Mouse (Mus musculus) CD4-positive, CD25-positive, alpha-beta regulatory T cell, adult 2 months (primary cell): Measurements from ENCODE around the gene Hdgfl3.

Source experiments
- DNase-seq: peaks from one replicate; pipeline ENCODE4 v3.0.0-alpha.2; 2012; ENCODE audit warnings: low read depth, low spot score

Hdgfl3 gene

GRCm38 (mm10) chr7:81904094-81904493, 30.2 kb downstream of the Hdgfl3 start:
- no peak for DNase-seq

GRCm38 (mm10) chr7:81899361-81899760, 34.9 kb downstream of the Hdgfl3 start:
- no peak for DNase-seq

GRCm38 (mm10) chr7:81885128-81885527, 49.1 kb downstream of the Hdgfl3 start:
- DNase-seq: no peak

GRCm38 (mm10) chr7:81881600-81881999, 52.7 kb downstream of the Hdgfl3 start:
- no peak for DNase-seq

GRCm38 (mm10) chr7:81880797-81881196, 53.5 kb downstream of the Hdgfl3 start:
- peak; percentile 24 for DNase-seq

GRCm38 (mm10) chr7:81880286-81880685, 54.0 kb downstream of the Hdgfl3 start:
- DNase-seq: no peak

GRCm38 (mm10) chr7:81875372-81875771, 58.9 kb downstream of the Hdgfl3 start:
- DNase-seq: no peak

- no peak for DNase-seq
Measured at GRCm38 (mm10) chr7:81874636-81875035, 59.6 kb downstream of the Hdgfl3 start.

- DNase-seq: no peak
Measured at GRCm38 (mm10) chr7:81873807-81874206, 60.5 kb downstream of the Hdgfl3 start.

- no peak for DNase-seq
Measured at GRCm38 (mm10) chr7:81872493-81873013, 61.7 kb downstream of the Hdgfl3 start.

GRCm38 (mm10) chr7:81868158-81868557, 66.1 kb downstream of the Hdgfl3 start:
- peak; percentile 89 for DNase-seq

- DNase-seq: no peak
Measured at GRCm38 (mm10) chr7:81867231-81867930, 66.9 kb downstream of the Hdgfl3 start.

- DNase-seq: no peak
Measured at GRCm38 (mm10) chr7:81865937-81866336, 68.3 kb downstream of the Hdgfl3 start.

GRCm38 (mm10) chr7:81864552-81864951, 69.7 kb downstream of the Hdgfl3 start:
- peak; percentile 48 for DNase-seq

- peak; percentile 78 for DNase-seq
Measured at GRCm38 (mm10) chr7:81862587-81863583, 71.4 kb downstream of the Hdgfl3 start.

GRCm38 (mm10) chr7:81861921-81862320, 72.4 kb downstream of the Hdgfl3 start:
- DNase-seq: no peak

- no peak for DNase-seq
Measured at GRCm38 (mm10) chr7:81861461-81861860, 72.8 kb downstream of the Hdgfl3 start.

GRCm38 (mm10) chr7:81860996-81861395, 73.3 kb downstream of the Hdgfl3 start:
- peak; percentile 26 for DNase-seq

GRCm38 (mm10) chr7:81860071-81860470, 74.2 kb downstream of the Hdgfl3 start:
- no peak for DNase-seq

- DNase-seq: peak; percentile 48
Measured at GRCm38 (mm10) chr7:81858968-81859721, 75.1 kb downstream of the Hdgfl3 start, which contains the start of gene Tm6sf1. Tm6sf1 (plus strand) TSS chr7:81859001.

- DNase-seq: no peak
Measured at GRCm38 (mm10) chr7:81858236-81858635, 76.0 kb downstream of the Hdgfl3 start.
